Mouse (Mus musculus): ENCODE data around the gene Tsc22d4.

The Tsc22d4 gene

GRCm38 (mm10) chr5:137764609-137765340, 19.2 kb downstream of the Tsc22d4 start:
- DNase-seq (ENCODE audit: low spot score) = no peak

- DNase-seq (ENCODE audit: low spot score) = no peak
Measured at GRCm38 (mm10) chr5:137766270-137766669, 20.7 kb downstream of the Tsc22d4 start.

- no peak for DNase-seq (ENCODE audit: low spot score)
Measured at GRCm38 (mm10) chr5:137768475-137768874, 22.9 kb downstream of the Tsc22d4 start.

GRCm38 (mm10) chr5:137770709-137771108, 25.2 kb downstream of the Tsc22d4 start:
- no peak for DNase-seq (ENCODE audit: low spot score)

GRCm38 (mm10) chr5:137772755-137773154, 27.2 kb downstream of the Tsc22d4 start:
- DNase-seq (ENCODE audit: low spot score) = no peak

GRCm38 (mm10) chr5:137775587-137776290, 30.2 kb downstream of the Tsc22d4 start:
- DNase-seq (ENCODE audit: low spot score) = no peak

GRCm38 (mm10) chr5:137776408-137776918, 30.9 kb downstream of the Tsc22d4 start:
- DNase-seq (ENCODE audit: low spot score) = no peak

GRCm38 (mm10) chr5:137777267-137777845, 31.8 kb downstream of the Tsc22d4 start:
- no peak for DNase-seq (ENCODE audit: low spot score)

- peak; percentile 97 for DNase-seq (ENCODE audit: low spot score)
Measured at GRCm38 (mm10) chr5:137778635-137779034, 33.1 kb downstream of the Tsc22d4 start, which contains the start of gene Ppp1r35. Ppp1r35 (plus strand) TSS chr5:137778849.

- peak; percentile 69 for DNase-seq (ENCODE audit: low spot score)
Measured at GRCm38 (mm10) chr5:137779053-137779933, 33.8 kb downstream of the Tsc22d4 start.

GRCm38 (mm10) chr5:137781661-137782060, 36.1 kb downstream of the Tsc22d4 start:
- DNase-seq (ENCODE audit: low spot score) = no peak

GRCm38 (mm10) chr5:137782776-137783522, 37.4 kb downstream of the Tsc22d4 start:
- no peak for DNase-seq (ENCODE audit: low spot score)

GRCm38 (mm10) chr5:137783901-137784540, 38.5 kb downstream of the Tsc22d4 start:
- no peak for DNase-seq (ENCODE audit: low spot score)

GRCm38 (mm10) chr5:137784546-137784945, 39.0 kb downstream of the Tsc22d4 start:
- DNase-seq (ENCODE audit: low spot score) = no peak

GRCm38 (mm10) chr5:137785164-137786031, 39.9 kb downstream of the Tsc22d4 start:
- DNase-seq (ENCODE audit: low spot score) = no peak

- DNase-seq (ENCODE audit: low spot score) = peak; percentile 100
Measured at GRCm38 (mm10) chr5:137786109-137786942, 40.8 kb downstream of the Tsc22d4 start.

GRCm38 (mm10) chr5:137787151-137787928, 41.8 kb downstream of the Tsc22d4 start, which contains the start of the genes Mepce and Zcwpw1:
Mepce (minus strand) TSS chr5:137787655.
Zcwpw1 (plus strand) TSS chr5:137787798.
- DNase-seq (ENCODE audit: low spot score) = peak; percentile 98

- DNase-seq (ENCODE audit: low spot score) = peak; percentile 60
Measured at GRCm38 (mm10) chr5:137788171-137788570, 42.6 kb downstream of the Tsc22d4 start.

All from testis, postnatal 10 days (tissue).